14 mouse cellular contexts compared by ENCODE assay signal in the genomic region with DNA sequence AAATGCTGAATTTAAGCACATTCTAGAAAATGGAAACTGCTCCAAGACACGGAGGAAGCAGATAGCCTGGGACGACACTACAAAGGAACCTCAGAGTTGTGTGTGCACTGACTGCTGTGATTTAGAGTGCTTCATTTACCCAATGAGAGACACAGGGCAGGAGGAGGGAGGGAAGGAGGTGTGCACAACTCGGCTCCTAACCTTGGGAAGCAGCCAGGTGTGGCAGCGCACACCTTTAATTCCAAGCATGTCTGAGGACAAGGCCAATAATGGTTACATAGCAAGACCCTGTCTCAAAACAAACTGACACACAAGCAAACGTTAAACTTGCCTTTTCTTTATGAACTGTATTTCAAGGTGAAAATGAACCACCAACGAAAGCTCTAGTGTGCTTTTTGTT. TPM values are rescaled to one million over a fixed set of nuclear protein-coding genes. Genes with fewer than 3 reads are reported as not detected.
A peak's percentile ranks its signal among the peaks of the same experiment; 100 is the strongest.
DNase-seq lines count a peak whose midpoint lies in the region; ATAC-seq lines count a peak whose summit lies in the region.
"Had no signal": no experiment of that assay in that cellular context is flagged by ENCODE, and none has a peak within 500 bp of the region (broad histone marks: within the 10 kb centered on the region; RNA-seq: fewer than 3 reads in every experiment).

No protein-coding gene starts in this region.

- no peaks in the 10 kb centered on the region for H3K27me3 ChIP-seq in heart, embryonic 13.5 days (replicated peaks)
- H3K27me3 ChIP-seq in midbrain, embryonic 14.5 days (ENCODE audit: control insufficient read depth, insufficient read depth, low read length) = no peaks in the 10 kb centered on the region
- no peaks in the 10 kb centered on the region for H3K27me3 ChIP-seq in midbrain, embryonic 15.5 days (replicated peaks)
- H3K27me3 ChIP-seq in neural tube, embryonic 15.5 days (replicated peaks) = no peaks in the 10 kb centered on the region
- H3K27me3 ChIP-seq: embryonic facial prominence, embryonic 12.5 days had no signal

- no peak for ATAC-seq in heart, embryonic 13.5 days (ENCODE audit: extremely low read depth, insufficient number of reproducible peaks, low FRiP score, low TSS enrichment)
- no peak for ATAC-seq in midbrain, embryonic 14.5 days (ENCODE audit: low FRiP score, low TSS enrichment)
- ATAC-seq in midbrain, embryonic 15.5 days (replicated peaks) = no peak
- no peak for ATAC-seq in neural tube, embryonic 15.5 days (ENCODE audit: low FRiP score)
- no peak for ATAC-seq in granulocyte monocyte progenitor cell, adult 5-6 weeks (replicated peaks; ENCODE audit: poor library complexity, severe bottlenecking)
- ATAC-seq: inflammation-experienced regulatory T-cells, adult 6 months; midbrain, embryonic 16.5 days had no signal

- intact Hi-C loops in heart, postnatal 25 days (cut with DNase I) = no loop called here

- H3K36me3 ChIP-seq in heart, embryonic 13.5 days = peaks cover 12% of the 10 kb centered on the region
- H3K36me3 ChIP-seq in midbrain, embryonic 14.5 days (ENCODE audit: control insufficient read depth, insufficient read depth, low read length) = peaks cover 11% of the 10 kb centered on the region
- H3K36me3 ChIP-seq in midbrain, embryonic 15.5 days (replicated peaks) = peaks cover under 1% of the 10 kb centered on the region; the same call in 1 of the 2 replicates
- H3K36me3 ChIP-seq in neural tube, embryonic 15.5 days = peaks cover 2% of the 10 kb centered on the region; the same call in 1 of the 2 replicates

- no peak for DNase-seq in heart, postnatal 25 days (ENCODE audit: low spot score)
- DNase-seq in midbrain, embryonic 14.5 days = no peak
- DNase-seq in kidney, adult 9 months = peak; percentile 47
- no peak for DNase-seq in adrenal gland, postnatal 36 days
- DNase-seq: cerebellum, postnatal 10 days; gastrocnemius, adult 2 months; lung, adult 2 months had no signal

- no peak overlapping the region for H3K27ac ChIP-seq in heart, embryonic 13.5 days (replicated peaks)
- no peak overlapping the region for H3K27ac ChIP-seq in midbrain, embryonic 14.5 days (replicated peaks; ENCODE audit: low read depth, low read length)
- no peak overlapping the region for H3K27ac ChIP-seq in midbrain, embryonic 15.5 days
- H3K27ac ChIP-seq in neural tube, embryonic 15.5 days (replicated peaks) = no peak overlapping the region
- H3K27ac ChIP-seq: embryonic facial prominence, embryonic 12.5 days; gastrocnemius, adult 2 months had no signal

- no peaks in the 10 kb centered on the region for H3K9me3 ChIP-seq in heart, embryonic 13.5 days
- H3K9me3 ChIP-seq in midbrain, embryonic 14.5 days (ENCODE audit: control insufficient read depth, low read length) = no peaks in the 10 kb centered on the region
- no peaks in the 10 kb centered on the region for H3K9me3 ChIP-seq in midbrain, embryonic 15.5 days
- no peaks in the 10 kb centered on the region for H3K9me3 ChIP-seq in neural tube, embryonic 15.5 days (replicated peaks)
- H3K9me3 ChIP-seq: embryonic facial prominence, embryonic 12.5 days had no signal

- WGBS in heart, embryonic 13.5 days = 76% methylated on average over 6 of the region's 6 CpGs
- WGBS in midbrain, embryonic 14.5 days = 82% methylated on average over 6 of the region's 6 CpGs
- 81% methylated on average over 6 of the region's 6 CpGs for WGBS in midbrain, embryonic 15.5 days
- 71% methylated on average over 6 of the region's 6 CpGs for WGBS in neural tube, embryonic 15.5 days

- peak overlapping the region; percentile 84; the same call in 1 of the 2 replicates for H3K4me3 ChIP-seq in heart, embryonic 13.5 days
- H3K4me3 ChIP-seq in midbrain, embryonic 14.5 days (replicated peaks; ENCODE audit: low read depth, low read length) = no peak overlapping the region
- H3K4me3 ChIP-seq in midbrain, embryonic 15.5 days = no peak overlapping the region
- no peak overlapping the region for H3K4me3 ChIP-seq in neural tube, embryonic 15.5 days (replicated peaks)

- H3K9ac ChIP-seq in heart, embryonic 13.5 days = no peak overlapping the region
- H3K9ac ChIP-seq in midbrain, embryonic 14.5 days (replicated peaks; ENCODE audit: low read length) = no peak overlapping the region
- no peak overlapping the region for H3K9ac ChIP-seq in midbrain, embryonic 15.5 days
- H3K9ac ChIP-seq in neural tube, embryonic 15.5 days (replicated peaks) = no peak overlapping the region

- H3K4me1 ChIP-seq in heart, embryonic 13.5 days = peaks cover 26% of the 10 kb centered on the region
- H3K4me1 ChIP-seq in midbrain, embryonic 14.5 days (ENCODE audit: control insufficient read depth, insufficient read depth, low read length) = peaks cover 17% of the 10 kb centered on the region
- H3K4me1 ChIP-seq in midbrain, embryonic 15.5 days = peaks cover 29% of the 10 kb centered on the region
- H3K4me1 ChIP-seq in neural tube, embryonic 15.5 days = peaks cover 24% of the 10 kb centered on the region

- H3K4me2 ChIP-seq in heart, embryonic 13.5 days = 0 out of 2 replicates have a peak overlapping the region, but pooled peaks have one; percentile 11
- H3K4me2 ChIP-seq in midbrain, embryonic 14.5 days (ENCODE audit: low read length) = peak overlapping the region; percentile 15; the same call in 1 of the 2 replicates
- H3K4me2 ChIP-seq in midbrain, embryonic 15.5 days = no peak overlapping the region
- peak overlapping the region; percentile 74; the same call in 1 of the 2 replicates for H3K4me2 ChIP-seq in neural tube, embryonic 15.5 days

RNA-seq across cellular contexts. Expression of gene Mtrex, which starts 1.9 kb away (rescaled TPM):
- polyA plus RNA-seq in heart, embryonic 13.5 days (2015; fragmentation: Nextera tagmentation; extraction: Ambion mirVana) = 42.2 and 43.6 TPM in 2 replicates
- 10 to 100 TPM; 26.0 to 26.5 TPM for total RNA-seq in heart, postnatal 25 days (2021)
- polyA plus RNA-seq in midbrain, embryonic 14.5 days (2014; fragmentation: Nextera tagmentation; extraction: Ambion mirVana) = 51.3 and 69.5 TPM in 2 replicates
- polyA plus RNA-seq in midbrain, embryonic 15.5 days (2015; fragmentation: Nextera tagmentation; extraction: Ambion mirVana) = 58.6 and 62.2 TPM in 2 replicates
- polyA plus RNA-seq in neural tube, embryonic 15.5 days (2015; fragmentation: Nextera tagmentation; extraction: Ambion mirVana) = 56.0 and 59.6 TPM in 2 replicates
- 37.9 and 50.1 TPM in 2 replicates for total RNA-seq in granulocyte monocyte progenitor cell, adult 5-6 weeks (2014; fragmentation: Nextera tagmentation)
- 72.6 and 84.6 TPM in 2 replicates for total RNA-seq in granulocyte monocyte progenitor cell, adult 5-6 weeks (2017)
- total RNA-seq in adrenal gland, postnatal 36 days (2021) = 10 to 100 TPM; 41.6 to 47.6 TPM

RNA-seq across cellular contexts. Expression of gene Dhx29, which starts 2.0 kb away (rescaled TPM):
- polyA plus RNA-seq in heart, embryonic 13.5 days (2015; fragmentation: Nextera tagmentation; extraction: Ambion mirVana) = 13.1 and 15.7 TPM in 2 replicates
- total RNA-seq in heart, postnatal 25 days (2021) = 10 to 100 TPM; 13.1 to 13.2 TPM
- polyA plus RNA-seq in midbrain, embryonic 14.5 days (2014; fragmentation: Nextera tagmentation; extraction: Ambion mirVana) = 29.0 and 30.9 TPM in 2 replicates
- 35.0 and 35.8 TPM in 2 replicates for polyA plus RNA-seq in midbrain, embryonic 15.5 days (2015; fragmentation: Nextera tagmentation; extraction: Ambion mirVana)
- polyA plus RNA-seq in neural tube, embryonic 15.5 days (2015; fragmentation: Nextera tagmentation; extraction: Ambion mirVana) = 31.3 and 35.2 TPM in 2 replicates
- 14.8 and 16.9 TPM in 2 replicates for total RNA-seq in granulocyte monocyte progenitor cell, adult 5-6 weeks (2014; fragmentation: Nextera tagmentation)
- 25.6 and 29.3 TPM in 2 replicates for total RNA-seq in granulocyte monocyte progenitor cell, adult 5-6 weeks (2017)
- 10 to 100 TPM; 16.2 to 20.7 TPM for total RNA-seq in adrenal gland, postnatal 36 days (2021)
